Mouse (Mus musculus) CD4-positive, CD25-positive, alpha-beta regulatory T cell, adult 2 months (primary cell): ENCODE measurements around the gene Llcfc1.

Experiments used
- DNase-seq: peaks from one replicate; pipeline ENCODE4 v3.0.0-alpha.2; 2012; ENCODE audit warnings: low read depth, low spot score

Llcfc1 gene

GRCm38 (mm10) chr6:41704123-41704522 lies 19.9 kb downstream of the Llcfc1 start, which contains the start of gene Kel:
Gene Kel (minus strand): TSS chr6:41704339.
- DNase-seq: no peak

- no peak for DNase-seq
Observed at GRCm38 (mm10) chr6:41706275-41706674, 22.0 kb downstream of the Llcfc1 start.

GRCm38 (mm10) chr6:41710281-41710680 lies 26.1 kb downstream of the Llcfc1 start:
- no peak for DNase-seq

- no peak for DNase-seq
Observed at GRCm38 (mm10) chr6:41721430-41721829, 37.2 kb downstream of the Llcfc1 start.

GRCm38 (mm10) chr6:41727989-41728609 lies 43.9 kb downstream of the Llcfc1 start:
- peak; percentile 70 for DNase-seq

- no peak for DNase-seq
Observed at GRCm38 (mm10) chr6:41734719-41735470, 50.7 kb downstream of the Llcfc1 start.
